9 mouse cellular contexts compared by ENCODE assay signal in the genomic region with DNA sequence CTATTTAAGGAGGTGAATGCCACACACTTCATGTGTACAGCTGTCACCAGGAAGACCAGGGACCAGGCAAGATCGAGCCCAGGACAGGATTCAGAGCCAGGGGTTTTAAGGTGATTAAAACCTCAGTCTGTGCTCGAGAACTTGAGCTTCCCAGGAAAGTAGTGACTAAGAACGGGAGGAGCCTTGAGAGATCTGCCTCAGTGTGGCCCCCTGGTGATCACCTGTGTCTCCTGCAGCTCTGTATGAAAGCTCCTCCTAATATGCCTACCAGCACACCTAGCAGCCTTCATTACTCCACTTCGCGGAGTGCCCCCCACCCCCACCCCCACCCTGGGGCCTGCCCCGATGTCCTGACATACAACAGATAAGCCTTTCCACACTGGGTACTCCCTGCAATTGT. TPM values are rescaled to one million over a fixed set of nuclear protein-coding genes. Genes with fewer than 3 reads are reported as not detected.
DNase-seq lines count a peak whose midpoint lies in the region; ATAC-seq lines count a peak whose summit lies in the region.
"Had no signal": no experiment of that assay in that cellular context is flagged by ENCODE, and none has a peak within 500 bp of the region (broad histone marks: within the 10 kb centered on the region; RNA-seq: fewer than 3 reads in every experiment).

No protein-coding gene starts in this region.

- H3K4me2 ChIP-seq in midbrain, embryonic 11.5 days: no peak overlapping the region
- H3K4me2 ChIP-seq in midbrain, embryonic 13.5 days (replicated peaks): no peak overlapping the region
- H3K4me2 ChIP-seq: embryonic facial prominence, embryonic 13.5 days had no signal

- H3K9me3 ChIP-seq in midbrain, embryonic 11.5 days (ENCODE audit: control insufficient read depth, low read length): no peaks in the 10 kb centered on the region
- H3K9me3 ChIP-seq in midbrain, embryonic 13.5 days: peaks cover 5% of the 10 kb centered on the region; the same call in 1 of the 2 replicates
- H3K9me3 ChIP-seq: embryonic facial prominence, embryonic 13.5 days had no signal

- peak; percentile 60 for DNase-seq in adrenal gland, postnatal 10 days
- no peak for DNase-seq in adrenal gland, adult 8-10 months
- DNase-seq in midbrain, embryonic 11.5 days (ENCODE audit: low spot score, missing footprints): peak; percentile 87
- peak; percentile 31 for DNase-seq in forelimb bud, embryonic 11.5 days (ENCODE audit: low read depth, low spot score)
- peak; percentile 52 for DNase-seq in retina, postnatal 1 day
- no peak for DNase-seq in cerebellum, adult 9-11 months
- no peak for DNase-seq in right cerebral cortex, postnatal 25 days

- no peaks in the 10 kb centered on the region for H3K4me1 ChIP-seq in midbrain, embryonic 11.5 days (ENCODE audit: control insufficient read depth, insufficient read depth, low read length)
- peaks cover under 1% of the 10 kb centered on the region for H3K4me1 ChIP-seq in midbrain, embryonic 13.5 days (replicated peaks)
- H3K4me1 ChIP-seq: embryonic facial prominence, embryonic 13.5 days had no signal

- WGBS in midbrain, embryonic 11.5 days: 33% methylated on average over 6 of the region's 6 CpGs
- 24% methylated on average over 6 of the region's 6 CpGs for WGBS in midbrain, embryonic 13.5 days

- peaks cover 20% of the 10 kb centered on the region for H3K27me3 ChIP-seq in midbrain, embryonic 11.5 days (ENCODE audit: control insufficient read depth, insufficient read depth, low read length)
- H3K27me3 ChIP-seq in midbrain, embryonic 13.5 days: peaks cover 72% of the 10 kb centered on the region

- no peak overlapping the region for H3K9ac ChIP-seq in midbrain, embryonic 11.5 days (ENCODE audit: low read length)
- H3K9ac ChIP-seq in midbrain, embryonic 13.5 days (replicated peaks): no peak overlapping the region
- H3K9ac ChIP-seq: embryonic facial prominence, embryonic 13.5 days had no signal

- ATAC-seq in midbrain, embryonic 11.5 days (ENCODE audit: low FRiP score): no peak
- ATAC-seq in midbrain, embryonic 13.5 days: no peak

- H3K4me3 ChIP-seq in midbrain, embryonic 11.5 days (ENCODE audit: low read depth, low read length): no peak overlapping the region
- H3K4me3 ChIP-seq in midbrain, embryonic 13.5 days (replicated peaks): no peak overlapping the region
- H3K4me3 ChIP-seq: embryonic facial prominence, embryonic 13.5 days had no signal

- no peak overlapping the region for H3K27ac ChIP-seq in midbrain, embryonic 11.5 days (ENCODE audit: low read depth, low read length)
- H3K27ac ChIP-seq in midbrain, embryonic 13.5 days: no peak overlapping the region
- H3K27ac ChIP-seq: embryonic facial prominence, embryonic 13.5 days had no signal

- H3K36me3 ChIP-seq in midbrain, embryonic 11.5 days (ENCODE audit: control insufficient read depth, insufficient read depth, low read length): no peaks in the 10 kb centered on the region
- H3K36me3 ChIP-seq in midbrain, embryonic 13.5 days: no peaks in the 10 kb centered on the region
- H3K36me3 ChIP-seq: embryonic facial prominence, embryonic 13.5 days had no signal

RNA-seq across cellular contexts. Expression of gene Msx2, which starts 25.3 kb away (rescaled TPM):
- total RNA-seq in adrenal gland, postnatal 10 days (2021): under 1 TPM in 1 of 2 experiments, not detected in 1; 0.15 TPM
- total RNA-seq in adrenal gland, adult 8-10 months (2022): 1 to 10 TPM; 1.2 to 1.5 (median 1.4) TPM
- 23.0 and 25.0 TPM in 2 replicates for polyA plus RNA-seq in midbrain, embryonic 11.5 days (2014; fragmentation: Nextera tagmentation; extraction: Ambion mirVana)
- polyA plus RNA-seq in midbrain, embryonic 13.5 days (2015; fragmentation: Nextera tagmentation; extraction: Ambion mirVana): 1.6 TPM in 2 replicates

Comparison
In these comparisons a context has a peak if more than half of its experiments do, and no peak if none do; other contexts are left out.
1. DNase-seq: peak in adrenal gland, postnatal 10 days (single experiment), midbrain, embryonic 11.5 days (single experiment), forelimb bud, embryonic 11.5 days (single experiment) and retina, postnatal 1 day (single experiment); none in adrenal gland, adult 8-10 months (single experiment), cerebellum, adult 9-11 months (single experiment) and right cerebral cortex, postnatal 25 days (single experiment).